Mouse (Mus musculus): ENCODE data around the gene Mtfr1l. TPM values are rescaled to one million over a fixed set of nuclear protein-coding genes. Genes with fewer than 3 reads are reported as not detected.

The Mtfr1l gene
- total and polyA plus RNA-seq, 2 experiments from 2014 or later, result 167 to 191 TPM

- Histone ChIP-seq H3K9ac (replicated peaks; ENCODE audit: low read length, poor library complexity, severe bottlenecking) (no peak overlapping the region), H3K4me3 (ENCODE audit: low read depth, low read length) (no peak overlapping the region), H3K36me3 (ENCODE audit: insufficient read depth, low read length) (no peaks in the 10 kb centered on the region), H3K27ac (ENCODE audit: low read depth, low read length) (no peak overlapping the region), H3K4me1 (ENCODE audit: insufficient read depth, low read length) (peaks cover 7% of the 10 kb centered on the region), H3K4me2 (ENCODE audit: low read depth, low read length, poor library complexity, severe bottlenecking) (no peak overlapping the region), H3K27me3 (ENCODE audit: insufficient read depth, low read length) (no peaks in the 10 kb centered on the region), H3K9me3 (ENCODE audit: low read length) (no peaks in the 10 kb centered on the region)
- DNase-seq (ENCODE audit: low spot score) (no peak), ATAC-seq (ENCODE audit: low FRiP score) (no peak)
- TF ChIP-seq CTCF (IDR thresholded peaks at IDR 0.05), result no peak
- WGBS, result 70% methylated on average over 6 of the region's 6 CpGs
Observed at GRCm38 (mm10) chr4:134491716-134492115, 43.5 kb downstream of the Mtfr1l start.

GRCm38 (mm10) chr4:134489986-134490665 lies 45.1 kb downstream of the Mtfr1l start:
- Histone ChIP-seq H3K4me2 (ENCODE audit: low read depth, low read length, poor library complexity, severe bottlenecking) (no peak overlapping the region), H3K27ac (ENCODE audit: low read depth, low read length) (no peak overlapping the region), H3K9me3 (ENCODE audit: low read length) (no peaks in the 10 kb centered on the region), H3K27me3 (ENCODE audit: insufficient read depth, low read length) (no peaks in the 10 kb centered on the region), H3K4me3 (ENCODE audit: low read depth, low read length) (no peak overlapping the region), H3K4me1 (ENCODE audit: insufficient read depth, low read length) (peaks cover 6% of the 10 kb centered on the region), H3K36me3 (ENCODE audit: insufficient read depth, low read length) (no peaks in the 10 kb centered on the region), H3K9ac (replicated peaks; ENCODE audit: low read length, poor library complexity, severe bottlenecking) (no peak overlapping the region)
- no peak for DNase-seq (ENCODE audit: low spot score)
- no peak for ATAC-seq (ENCODE audit: low FRiP score)
- 85% methylated on average over 11 of the region's 11 CpGs for WGBS
- TF ChIP-seq CTCF (IDR thresholded peaks at IDR 0.05), result no peak

- ATAC-seq (ENCODE audit: low FRiP score), result no peak
- Histone ChIP-seq H3K4me3 (ENCODE audit: low read depth, low read length) (no peak overlapping the region), H3K36me3 (ENCODE audit: insufficient read depth, low read length) (no peaks in the 10 kb centered on the region), H3K9ac (replicated peaks; ENCODE audit: low read length, poor library complexity, severe bottlenecking) (no peak overlapping the region), H3K27ac (ENCODE audit: low read depth, low read length) (no peak overlapping the region), H3K4me2 (ENCODE audit: low read depth, low read length, poor library complexity, severe bottlenecking) (no peak overlapping the region), H3K27me3 (ENCODE audit: insufficient read depth, low read length) (no peaks in the 10 kb centered on the region), H3K9me3 (ENCODE audit: low read length) (no peaks in the 10 kb centered on the region), H3K4me1 (ENCODE audit: insufficient read depth, low read length) (0 out of 2 replicates have a peak, but pooled peaks cover 2% of the 10 kb centered on the region)
- 95% methylated on average over 5 of the region's 5 CpGs for WGBS
- DNase-seq (ENCODE audit: low spot score), result no peak
- no peak for TF ChIP-seq CTCF (IDR thresholded peaks at IDR 0.05)
Observed at GRCm38 (mm10) chr4:134488211-134488610, 47.0 kb downstream of the Mtfr1l start.

GRCm38 (mm10) chr4:134485151-134485900 lies 49.9 kb downstream of the Mtfr1l start:
- no peak for ATAC-seq (ENCODE audit: low FRiP score)
- Histone ChIP-seq H3K4me3 (ENCODE audit: low read depth, low read length) (no peak overlapping the region), H3K27ac (ENCODE audit: low read depth, low read length) (no peak overlapping the region), H3K4me1 (ENCODE audit: insufficient read depth, low read length) (0 out of 2 replicates have a peak, but pooled peaks cover 2% of the 10 kb centered on the region), H3K27me3 (ENCODE audit: insufficient read depth, low read length) (no peaks in the 10 kb centered on the region), H3K36me3 (ENCODE audit: insufficient read depth, low read length) (no peaks in the 10 kb centered on the region), H3K9ac (replicated peaks; ENCODE audit: low read length, poor library complexity, severe bottlenecking) (no peak overlapping the region), H3K4me2 (ENCODE audit: low read depth, low read length, poor library complexity, severe bottlenecking) (no peak overlapping the region), H3K9me3 (ENCODE audit: low read length) (no peaks in the 10 kb centered on the region)
- TF ChIP-seq CTCF (IDR thresholded peaks at IDR 0.05), result peak; percentile 30
- 88% methylated on average over 5 of the region's 5 CpGs for WGBS
- DNase-seq (ENCODE audit: low spot score), result no peak

- no peaks in the 10 kb centered on the region for H3K36me3 ChIP-seq (ENCODE audit: insufficient read depth, low read length)
- H3K4me3 ChIP-seq (ENCODE audit: low read depth, low read length), result no peak overlapping the region
- H3K9ac ChIP-seq (replicated peaks; ENCODE audit: low read length, poor library complexity, severe bottlenecking), result no peak overlapping the region
- no peak overlapping the region for H3K27ac ChIP-seq (ENCODE audit: low read depth, low read length)
- H3K4me2 ChIP-seq (ENCODE audit: low read depth, low read length, poor library complexity, severe bottlenecking), result no peak overlapping the region
- no peaks in the 10 kb centered on the region for H3K9me3 ChIP-seq (ENCODE audit: low read length)
- no peaks in the 10 kb centered on the region for H3K27me3 ChIP-seq (ENCODE audit: insufficient read depth, low read length)
- H3K4me1 ChIP-seq (ENCODE audit: insufficient read depth, low read length), result 0 out of 2 replicates have a peak, but pooled peaks cover 2% of the 10 kb centered on the region
- ATAC-seq (ENCODE audit: low FRiP score), result no peak
- WGBS, result 77% methylated on average over 10 of the region's 10 CpGs
- no peak for DNase-seq (ENCODE audit: low spot score)
- no peak for TF ChIP-seq CTCF (IDR thresholded peaks at IDR 0.05)
Observed at GRCm38 (mm10) chr4:134484231-134484630, 51.0 kb downstream of the Mtfr1l start.

- Histone ChIP-seq H3K4me2 (ENCODE audit: low read depth, low read length, poor library complexity, severe bottlenecking) (no peak overlapping the region), H3K9me3 (ENCODE audit: low read length) (no peaks in the 10 kb centered on the region), H3K4me3 (ENCODE audit: low read depth, low read length) (no peak overlapping the region), H3K27ac (ENCODE audit: low read depth, low read length) (no peak overlapping the region), H3K27me3 (ENCODE audit: insufficient read depth, low read length) (no peaks in the 10 kb centered on the region), H3K9ac (replicated peaks; ENCODE audit: low read length, poor library complexity, severe bottlenecking) (no peak overlapping the region), H3K36me3 (ENCODE audit: insufficient read depth, low read length) (no peaks in the 10 kb centered on the region), H3K4me1 (ENCODE audit: insufficient read depth, low read length) (0 out of 2 replicates have a peak, but pooled peaks cover 2% of the 10 kb centered on the region)
- DNase-seq (ENCODE audit: low spot score), result no peak
- WGBS, result 30% methylated on average over 6 of the region's 6 CpGs
- no peak for TF ChIP-seq CTCF (IDR thresholded peaks at IDR 0.05)
- no peak for ATAC-seq (ENCODE audit: low FRiP score)
Observed at GRCm38 (mm10) chr4:134483696-134484095, 51.5 kb downstream of the Mtfr1l start.

All from midbrain, postnatal 0 days (tissue).